Mouse (Mus musculus): ENCODE results near the gene Atp5j.

The Atp5j gene

GRCm38 (mm10) chr16:84825009-84825408 lies 10.4 kb downstream of the Atp5j start:
- in situ Hi-C loops (cut with MboI; ENCODE audit: low pct_unique_long_range_greater_than_20kb in 1 of 2, low sequenced_read_pairs in 2 of 2, unreplicated experiment in 1 of 2) = loop anchor here in 1 of 2 experiments (25.0 kb wide), 1 partner anchor 88 kb away; the partner anchor contains the start of gene Mrpl39

- in situ Hi-C loops (cut with MboI; ENCODE audit: low pct_unique_long_range_greater_than_20kb in 1 of 2, low sequenced_read_pairs in 2 of 2, unreplicated experiment in 1 of 2) = no loop called here
Observed at GRCm38 (mm10) chr16:84817423-84817822, 18.0 kb downstream of the Atp5j start.

GRCm38 (mm10) chr16:84814511-84814910 lies 20.9 kb downstream of the Atp5j start:
- in situ Hi-C loops (cut with MboI; ENCODE audit: low pct_unique_long_range_greater_than_20kb in 1 of 2, low sequenced_read_pairs in 2 of 2, unreplicated experiment in 1 of 2) = no loop called here

GRCm38 (mm10) chr16:84813852-84814251 lies 21.6 kb downstream of the Atp5j start:
- in situ Hi-C loops (cut with MboI; ENCODE audit: low pct_unique_long_range_greater_than_20kb in 1 of 2, low sequenced_read_pairs in 2 of 2, unreplicated experiment in 1 of 2) = no loop called here

GRCm38 (mm10) chr16:84810254-84810653 lies 25.2 kb downstream of the Atp5j start:
- in situ Hi-C loops (cut with MboI; ENCODE audit: low pct_unique_long_range_greater_than_20kb in 1 of 2, low sequenced_read_pairs in 2 of 2, unreplicated experiment in 1 of 2) = no loop called here

GRCm38 (mm10) chr16:84807874-84808273 lies 27.6 kb downstream of the Atp5j start:
- in situ Hi-C loops (cut with MboI; ENCODE audit: low pct_unique_long_range_greater_than_20kb in 1 of 2, low sequenced_read_pairs in 2 of 2, unreplicated experiment in 1 of 2) = no loop called here

- in situ Hi-C loops (cut with MboI; ENCODE audit: low pct_unique_long_range_greater_than_20kb in 1 of 2, low sequenced_read_pairs in 2 of 2, unreplicated experiment in 1 of 2) = no loop called here
Observed at GRCm38 (mm10) chr16:84806175-84806574, 29.2 kb downstream of the Atp5j start.

- in situ Hi-C loops (cut with MboI; ENCODE audit: low pct_unique_long_range_greater_than_20kb in 1 of 2, low sequenced_read_pairs in 2 of 2, unreplicated experiment in 1 of 2) = no loop called here
Observed at GRCm38 (mm10) chr16:84804866-84805265, 30.6 kb downstream of the Atp5j start.

GRCm38 (mm10) chr16:84802217-84802616 lies 33.2 kb downstream of the Atp5j start:
- in situ Hi-C loops (cut with MboI; ENCODE audit: low pct_unique_long_range_greater_than_20kb in 1 of 2, low sequenced_read_pairs in 2 of 2, unreplicated experiment in 1 of 2) = no loop called here

- in situ Hi-C loops (cut with MboI; ENCODE audit: low pct_unique_long_range_greater_than_20kb in 1 of 2, low sequenced_read_pairs in 2 of 2, unreplicated experiment in 1 of 2) = no loop called here
Observed at GRCm38 (mm10) chr16:84800038-84800437, 35.4 kb downstream of the Atp5j start.

- in situ Hi-C loops (cut with MboI; ENCODE audit: low pct_unique_long_range_greater_than_20kb in 1 of 2, low sequenced_read_pairs in 2 of 2, unreplicated experiment in 1 of 2) = no loop called here
Observed at GRCm38 (mm10) chr16:84796678-84797077, 38.7 kb downstream of the Atp5j start.

- in situ Hi-C loops (cut with MboI; ENCODE audit: low pct_unique_long_range_greater_than_20kb in 1 of 2, low sequenced_read_pairs in 2 of 2, unreplicated experiment in 1 of 2) = no loop called here
Observed at GRCm38 (mm10) chr16:84795337-84795736, 40.1 kb downstream of the Atp5j start.

GRCm38 (mm10) chr16:84793401-84793800 lies 42.0 kb downstream of the Atp5j start:
- in situ Hi-C loops (cut with MboI; ENCODE audit: low pct_unique_long_range_greater_than_20kb in 1 of 2, low sequenced_read_pairs in 2 of 2, unreplicated experiment in 1 of 2) = no loop called here

- in situ Hi-C loops (cut with MboI; ENCODE audit: low pct_unique_long_range_greater_than_20kb in 1 of 2, low sequenced_read_pairs in 2 of 2, unreplicated experiment in 1 of 2) = no loop called here
Observed at GRCm38 (mm10) chr16:84790595-84791165, 44.7 kb downstream of the Atp5j start.

GRCm38 (mm10) chr16:84784966-84785365 lies 50.5 kb downstream of the Atp5j start:
- in situ Hi-C loops (cut with MboI; ENCODE audit: low pct_unique_long_range_greater_than_20kb in 1 of 2, low sequenced_read_pairs in 2 of 2, unreplicated experiment in 1 of 2) = no loop called here

GRCm38 (mm10) chr16:84783279-84783678 lies 52.1 kb downstream of the Atp5j start:
- in situ Hi-C loops (cut with MboI; ENCODE audit: low pct_unique_long_range_greater_than_20kb in 1 of 2, low sequenced_read_pairs in 2 of 2, unreplicated experiment in 1 of 2) = no loop called here

- in situ Hi-C loops (cut with MboI; ENCODE audit: low pct_unique_long_range_greater_than_20kb in 1 of 2, low sequenced_read_pairs in 2 of 2, unreplicated experiment in 1 of 2) = no loop called here
Observed at GRCm38 (mm10) chr16:84779718-84780117, 55.7 kb downstream of the Atp5j start.

- in situ Hi-C loops (cut with MboI; ENCODE audit: low pct_unique_long_range_greater_than_20kb in 1 of 2, low sequenced_read_pairs in 2 of 2, unreplicated experiment in 1 of 2) = no loop called here
Observed at GRCm38 (mm10) chr16:84778861-84779630, 56.4 kb downstream of the Atp5j start.

GRCm38 (mm10) chr16:84778431-84778830 lies 57.0 kb downstream of the Atp5j start:
- in situ Hi-C loops (cut with MboI; ENCODE audit: low pct_unique_long_range_greater_than_20kb in 1 of 2, low sequenced_read_pairs in 2 of 2, unreplicated experiment in 1 of 2) = no loop called here

Measured in mouse embryonic stem cell (cell line).